Mouse (Mus musculus): ENCODE measurements at regions not wholly inside any gene's neighbourhood (a gene's known extent, or its start where the extent isn't known, plus 50 kb on each side); places are given as distances from the start of the nearest gene placed in this dataset.

DNA sequence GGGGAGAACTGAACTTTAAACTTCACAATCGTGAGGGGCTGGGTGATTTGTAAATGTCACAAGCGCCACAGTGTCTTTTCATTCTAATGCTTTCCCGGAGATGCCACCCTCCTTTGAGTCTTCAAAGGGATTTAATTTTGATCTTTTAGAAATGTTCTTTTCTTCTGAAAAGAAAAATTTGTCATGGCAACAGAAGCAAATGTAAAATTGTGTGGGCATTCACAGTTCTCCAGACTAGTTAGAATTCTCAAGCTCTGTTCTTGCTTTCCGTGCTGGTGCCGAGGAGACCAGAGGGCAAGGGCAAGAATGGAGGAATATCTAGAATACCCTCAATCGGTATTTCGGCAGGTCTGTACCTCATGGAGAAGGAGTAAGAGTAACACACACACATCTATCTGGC, 164.1 kb upstream of the Ccdc122 start:
- no peak for ATAC-seq (replicated peaks; ENCODE audit: low FRiP score)
- H3K36me3 ChIP-seq (ENCODE audit: control insufficient read depth, insufficient read depth, low read length) = no peaks in the 10 kb centered on the region

DNA sequence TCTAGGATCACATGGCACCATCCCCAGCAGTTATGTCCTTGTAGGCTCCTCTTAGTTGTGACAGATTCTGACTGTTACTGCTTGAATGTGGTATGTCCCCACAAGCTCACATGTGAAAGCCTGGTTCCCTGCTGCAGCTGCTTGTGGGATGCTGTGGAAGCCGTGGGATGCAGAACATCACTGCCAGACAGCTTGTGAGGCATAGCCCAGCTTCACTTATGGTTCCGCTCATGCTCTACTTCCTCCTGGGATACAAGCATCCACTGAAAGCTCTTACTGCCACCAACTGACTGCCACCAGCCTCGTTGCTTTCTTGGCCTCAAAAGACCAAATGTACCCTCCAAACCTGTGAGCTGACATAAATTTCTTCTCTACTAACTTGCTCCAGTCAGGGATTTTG, 167.7 kb upstream of the Ccdc122 start:
- DNase-seq (ENCODE audit: low spot score) (no peak), ATAC-seq (replicated peaks; ENCODE audit: low FRiP score) (no peak)
- Histone ChIP-seq H3K27me3 (ENCODE audit: control insufficient read depth, insufficient read depth, low read length) (no peaks in the 10 kb centered on the region), H3K4me3 (ENCODE audit: low read depth, low read length) (no peak overlapping the region), H3K4me2 (ENCODE audit: low read depth, low read length, severe bottlenecking) (no peak overlapping the region), H3K27ac (ENCODE audit: low read depth, low read length) (no peak overlapping the region), H3K36me3 (ENCODE audit: control insufficient read depth, insufficient read depth, low read length) (no peaks in the 10 kb centered on the region), H3K9me3 (ENCODE audit: control insufficient read depth, low read length) (no peaks in the 10 kb centered on the region), H3K4me1 (replicated peaks; ENCODE audit: control insufficient read depth, insufficient read depth, low read length) (no peaks in the 10 kb centered on the region), H3K9ac (ENCODE audit: low read length) (no peak overlapping the region)
- WGBS = 89% methylated on average over 3 of the region's 3 CpGs

More for the DNA sequence above, 164.1 kb upstream of the Ccdc122 start:
- WGBS = 91% methylated on average over 7 of the region's 7 CpGs
- peaks cover 6% of the 10 kb centered on the region; the same call in 1 of the 2 replicates for H3K4me1 ChIP-seq (replicated peaks; ENCODE audit: control insufficient read depth, insufficient read depth, low read length)
- H3K27me3 ChIP-seq (ENCODE audit: control insufficient read depth, insufficient read depth, low read length) = no peaks in the 10 kb centered on the region
- no peak overlapping the region for H3K9ac ChIP-seq (ENCODE audit: low read length)
- H3K9me3 ChIP-seq (ENCODE audit: control insufficient read depth, low read length) = no peaks in the 10 kb centered on the region
- no peak overlapping the region for H3K4me3 ChIP-seq (ENCODE audit: low read depth, low read length)
- no peak overlapping the region for H3K4me2 ChIP-seq (ENCODE audit: low read depth, low read length, severe bottlenecking)
- no peak overlapping the region for H3K27ac ChIP-seq (ENCODE audit: low read depth, low read length)
- no peak for DNase-seq (ENCODE audit: low spot score)

DNA sequence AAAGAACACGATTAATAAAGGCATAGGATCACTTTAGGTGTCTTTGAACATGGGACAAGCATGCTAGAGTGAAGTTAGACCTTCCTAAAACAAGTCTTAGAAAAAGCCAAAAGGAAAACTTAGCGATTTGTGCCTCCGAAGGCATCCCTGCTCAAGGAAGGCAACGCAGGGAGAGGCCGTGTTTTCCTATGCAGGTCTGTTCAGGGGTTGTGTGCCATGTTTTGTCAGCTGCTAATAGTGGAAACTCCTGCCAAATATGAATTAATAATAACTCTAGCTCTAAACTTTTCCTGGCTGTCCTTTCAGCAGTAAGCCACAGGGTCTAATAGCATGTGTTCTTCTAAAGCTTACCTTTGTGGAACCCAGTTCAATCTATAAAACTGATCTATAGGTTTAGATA, 168.4 kb upstream of the Ccdc122 start:
- 93% methylated on average over 5 of the region's 5 CpGs for WGBS

DNA sequence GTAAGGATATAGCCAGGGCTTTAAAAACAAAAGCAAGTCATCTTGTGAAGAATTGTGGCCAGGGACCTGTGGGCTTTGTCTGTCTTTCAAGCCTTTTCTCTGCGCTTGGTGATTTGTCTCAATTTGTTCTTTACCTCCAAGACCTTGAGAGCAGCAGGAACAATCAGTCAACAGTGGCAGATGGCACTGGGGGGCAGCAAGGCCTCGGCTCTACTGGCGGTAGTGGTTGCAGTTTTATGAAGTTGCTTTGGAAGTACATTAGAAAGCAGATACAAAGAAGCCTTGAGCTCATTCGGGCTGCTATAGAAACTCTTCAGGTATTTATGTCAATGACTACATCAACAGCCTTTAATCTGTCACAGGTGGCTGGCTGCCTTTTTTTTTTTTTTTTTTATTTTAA, 171.9 kb upstream of the Ccdc122 start:
- Histone ChIP-seq H3K27ac (ENCODE audit: low read depth, low read length) (no peak overlapping the region), H3K4me1 (replicated peaks; ENCODE audit: control insufficient read depth, insufficient read depth, low read length) (no peaks in the 10 kb centered on the region), H3K36me3 (ENCODE audit: control insufficient read depth, insufficient read depth, low read length) (no peaks in the 10 kb centered on the region), H3K9me3 (ENCODE audit: control insufficient read depth, low read length) (no peaks in the 10 kb centered on the region), H3K9ac (ENCODE audit: low read length) (no peak overlapping the region), H3K4me3 (ENCODE audit: low read depth, low read length) (no peak overlapping the region), H3K4me2 (ENCODE audit: low read depth, low read length, severe bottlenecking) (no peak overlapping the region), H3K27me3 (ENCODE audit: control insufficient read depth, insufficient read depth, low read length) (no peaks in the 10 kb centered on the region)
- ATAC-seq (replicated peaks; ENCODE audit: low FRiP score) (no peak), DNase-seq (ENCODE audit: low spot score) (no peak)
- 46% methylated on average over 4 of the region's 4 CpGs for WGBS

More for the DNA sequence above, 168.4 kb upstream of the Ccdc122 start:
- Histone ChIP-seq H3K27ac (ENCODE audit: low read depth, low read length) (no peak overlapping the region), H3K4me1 (replicated peaks; ENCODE audit: control insufficient read depth, insufficient read depth, low read length) (no peaks in the 10 kb centered on the region), H3K36me3 (ENCODE audit: control insufficient read depth, insufficient read depth, low read length) (no peaks in the 10 kb centered on the region), H3K4me3 (ENCODE audit: low read depth, low read length) (no peak overlapping the region), H3K9me3 (ENCODE audit: control insufficient read depth, low read length) (no peaks in the 10 kb centered on the region), H3K4me2 (ENCODE audit: low read depth, low read length, severe bottlenecking) (no peak overlapping the region), H3K9ac (ENCODE audit: low read length) (no peak overlapping the region), H3K27me3 (ENCODE audit: control insufficient read depth, insufficient read depth, low read length) (no peaks in the 10 kb centered on the region)
- DNase-seq (ENCODE audit: low spot score) = no peak
- no peak for ATAC-seq (replicated peaks; ENCODE audit: low FRiP score)

DNA sequence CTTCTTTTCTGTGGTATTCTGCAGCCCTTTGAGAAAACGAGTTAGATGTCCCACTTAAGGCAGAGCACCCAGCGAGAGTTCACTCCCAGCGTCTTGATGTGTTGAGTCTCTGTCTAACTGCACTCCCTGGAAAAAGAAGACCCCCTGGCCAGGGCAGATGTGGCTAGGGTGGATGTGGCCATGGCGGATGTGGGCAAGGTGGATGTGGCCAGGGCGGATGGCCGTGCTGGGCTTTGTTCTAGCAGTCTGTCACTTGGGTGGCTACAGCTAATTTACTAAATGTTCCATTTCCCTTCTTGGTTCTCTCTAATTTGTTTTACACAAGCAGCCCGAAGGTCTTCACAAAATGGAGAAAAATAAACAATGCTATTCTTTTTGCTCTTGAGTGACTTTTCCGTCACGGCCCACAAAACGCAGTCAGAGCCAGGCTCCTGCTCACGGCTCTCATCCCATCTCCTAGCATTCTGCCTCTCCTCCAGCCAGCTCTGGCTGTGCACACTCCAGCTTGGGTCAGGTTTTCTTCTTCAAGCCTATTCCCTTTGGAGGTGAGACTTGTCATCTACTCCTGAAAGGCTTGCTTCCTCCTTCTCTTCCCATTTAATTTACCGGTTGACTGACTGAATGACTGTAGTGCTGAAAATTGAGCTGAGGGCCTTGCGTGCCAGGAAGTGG, 173.4 kb upstream of the Ccdc122 start:
- H3K4me1 ChIP-seq (replicated peaks; ENCODE audit: control insufficient read depth, insufficient read depth, low read length) = no peaks in the 10 kb centered on the region
- H3K4me3 ChIP-seq (ENCODE audit: low read depth, low read length) = no peak overlapping the region
- no peaks in the 10 kb centered on the region for H3K36me3 ChIP-seq (ENCODE audit: control insufficient read depth, insufficient read depth, low read length)
- H3K27me3 ChIP-seq (ENCODE audit: control insufficient read depth, insufficient read depth, low read length) = no peaks in the 10 kb centered on the region
- 84% methylated on average over 13 of the region's 13 CpGs for WGBS
- H3K27ac ChIP-seq (ENCODE audit: low read depth, low read length) = no peak overlapping the region
- H3K9ac ChIP-seq (ENCODE audit: low read length) = no peak overlapping the region
- no peaks in the 10 kb centered on the region for H3K9me3 ChIP-seq (ENCODE audit: control insufficient read depth, low read length)
- H3K4me2 ChIP-seq (ENCODE audit: low read depth, low read length, severe bottlenecking) = no peak overlapping the region
- no peak for ATAC-seq (replicated peaks; ENCODE audit: low FRiP score)
- DNase-seq (ENCODE audit: low spot score) = no peak

DNA sequence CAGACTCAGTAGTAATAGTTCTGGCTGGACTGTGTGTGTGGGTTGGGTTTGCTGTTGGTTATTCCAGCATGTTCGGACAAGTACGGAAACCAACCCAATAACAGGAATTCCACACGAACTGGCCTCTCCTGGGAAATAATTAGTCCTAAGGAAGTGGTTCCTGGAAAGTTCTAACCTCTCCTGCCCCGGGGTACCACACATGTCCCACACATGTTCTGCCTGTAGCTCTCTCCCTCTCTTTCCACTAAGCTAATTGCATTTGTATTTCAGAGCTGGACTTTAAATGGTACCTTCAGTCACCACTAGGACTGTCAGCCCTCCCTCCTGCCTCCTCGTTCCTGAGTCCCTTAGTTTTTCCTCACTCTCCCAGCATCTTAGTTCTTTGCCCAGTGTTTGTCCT, 178.2 kb upstream of the Ccdc122 start:
- no peaks in the 10 kb centered on the region for H3K27me3 ChIP-seq (ENCODE audit: control insufficient read depth, insufficient read depth, low read length)
- no peaks in the 10 kb centered on the region for H3K36me3 ChIP-seq (ENCODE audit: control insufficient read depth, insufficient read depth, low read length)
- H3K9me3 ChIP-seq (ENCODE audit: control insufficient read depth, low read length) = no peaks in the 10 kb centered on the region
- no peak overlapping the region for H3K4me2 ChIP-seq (ENCODE audit: low read depth, low read length, severe bottlenecking)
- no peak overlapping the region for H3K9ac ChIP-seq (ENCODE audit: low read length)
- 77% methylated on average over 5 of the region's 5 CpGs for WGBS
- no peak for DNase-seq (ENCODE audit: low spot score)
- no peaks in the 10 kb centered on the region for H3K4me1 ChIP-seq (replicated peaks; ENCODE audit: control insufficient read depth, insufficient read depth, low read length)
- H3K4me3 ChIP-seq (ENCODE audit: low read depth, low read length) = no peak overlapping the region
- ATAC-seq (replicated peaks; ENCODE audit: low FRiP score) = no peak
- H3K27ac ChIP-seq (ENCODE audit: low read depth, low read length) = no peak overlapping the region

DNA sequence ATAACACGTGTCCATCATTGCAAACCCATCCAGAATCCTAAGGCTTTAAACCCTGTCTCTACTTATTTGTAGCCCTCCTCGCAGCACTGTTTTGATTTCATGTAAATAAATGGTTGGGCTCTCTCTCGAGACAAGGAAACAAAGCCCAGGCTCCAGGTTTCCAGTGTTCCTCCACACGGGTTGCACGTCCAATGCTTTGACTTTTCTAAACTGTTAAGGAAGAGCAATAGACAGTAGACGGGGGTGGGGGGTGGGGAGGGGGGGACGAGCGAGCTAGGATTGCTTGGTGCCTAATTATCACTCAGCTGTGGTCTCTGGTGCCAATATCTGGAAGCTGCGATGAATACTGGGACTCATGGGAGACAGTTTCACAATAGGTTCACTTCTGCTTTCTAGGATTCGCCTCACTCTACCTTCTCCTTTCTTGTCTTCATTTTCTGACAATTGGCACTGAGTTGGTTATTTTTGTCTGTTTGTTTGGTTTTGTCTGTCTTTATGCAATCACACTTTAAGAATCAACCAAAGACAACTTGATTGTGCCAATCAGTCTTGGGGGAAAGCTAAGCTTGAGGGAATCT, 179.3 kb upstream of the Ccdc122 start:
- DNase-seq (ENCODE audit: low spot score) = no peak
- no peaks in the 10 kb centered on the region for H3K9me3 ChIP-seq (ENCODE audit: control insufficient read depth, low read length)
- 74% methylated on average over 10 of the region's 10 CpGs for WGBS

DNA sequence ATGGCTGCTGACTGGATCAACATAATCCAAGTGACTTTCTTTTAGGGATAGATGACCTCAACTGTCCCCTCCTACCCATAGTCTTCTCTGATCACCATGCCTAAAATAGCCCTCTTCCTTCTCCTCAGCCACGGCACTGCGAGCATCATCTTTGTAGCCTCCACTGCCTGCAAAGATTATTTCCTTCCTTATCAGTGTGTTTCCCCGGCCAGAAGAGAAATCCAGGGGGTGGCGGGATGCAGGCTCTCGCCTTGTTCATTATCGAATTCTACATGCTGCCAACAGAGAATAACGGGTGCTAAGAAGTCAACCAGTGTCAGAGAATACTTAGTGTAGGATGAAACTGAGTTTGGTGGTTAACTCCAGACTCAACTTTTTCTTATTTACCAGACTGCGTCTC, 180.0 kb upstream of the Ccdc122 start:
- H3K27ac ChIP-seq (ENCODE audit: low read depth, low read length) = no peak overlapping the region
- WGBS = 85% methylated on average over 8 of the region's 8 CpGs

More for the DNA sequence above, 179.3 kb upstream of the Ccdc122 start:
- Histone ChIP-seq H3K4me2 (ENCODE audit: low read depth, low read length, severe bottlenecking) (no peak overlapping the region), H3K27ac (ENCODE audit: low read depth, low read length) (no peak overlapping the region), H3K36me3 (ENCODE audit: control insufficient read depth, insufficient read depth, low read length) (no peaks in the 10 kb centered on the region), H3K4me1 (replicated peaks; ENCODE audit: control insufficient read depth, insufficient read depth, low read length) (no peaks in the 10 kb centered on the region), H3K27me3 (ENCODE audit: control insufficient read depth, insufficient read depth, low read length) (no peaks in the 10 kb centered on the region), H3K4me3 (ENCODE audit: low read depth, low read length) (no peak overlapping the region), H3K9ac (ENCODE audit: low read length) (no peak overlapping the region)
- no peak for ATAC-seq (replicated peaks; ENCODE audit: low FRiP score)

DNA sequence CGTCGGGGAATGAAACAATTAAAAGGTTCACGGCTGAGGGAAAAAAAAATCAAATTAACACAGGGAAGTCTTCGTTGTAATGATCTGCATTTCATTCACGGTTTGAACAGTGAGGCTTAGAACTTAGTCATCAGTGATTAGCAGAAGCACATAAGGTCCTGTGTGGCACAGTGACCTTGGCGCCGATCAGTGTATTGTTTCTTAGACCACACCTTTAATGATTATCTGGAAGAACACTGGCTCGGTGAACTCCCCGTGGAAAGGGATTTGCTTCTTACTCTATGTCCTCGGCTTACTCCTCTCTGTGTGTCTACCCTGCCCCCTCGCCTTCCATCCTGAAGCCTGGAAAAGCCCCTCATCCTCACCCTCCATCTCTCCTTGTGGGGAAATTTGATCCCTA, 181.6 kb upstream of the Ccdc122 start:
- Histone ChIP-seq H3K36me3 (ENCODE audit: control insufficient read depth, insufficient read depth, low read length) (no peaks in the 10 kb centered on the region), H3K27ac (ENCODE audit: low read depth, low read length) (no peak overlapping the region), H3K4me1 (replicated peaks; ENCODE audit: control insufficient read depth, insufficient read depth, low read length) (no peaks in the 10 kb centered on the region), H3K27me3 (ENCODE audit: control insufficient read depth, insufficient read depth, low read length) (no peaks in the 10 kb centered on the region), H3K9me3 (ENCODE audit: control insufficient read depth, low read length) (no peaks in the 10 kb centered on the region), H3K9ac (ENCODE audit: low read length) (no peak overlapping the region), H3K4me3 (ENCODE audit: low read depth, low read length) (no peak overlapping the region), H3K4me2 (ENCODE audit: low read depth, low read length, severe bottlenecking) (no peak overlapping the region)
- 73% methylated on average over 11 of the region's 11 CpGs for WGBS
- DNase-seq (ENCODE audit: low spot score) (no peak), ATAC-seq (replicated peaks; ENCODE audit: low FRiP score) (no peak)

More for the DNA sequence above, 180.0 kb upstream of the Ccdc122 start:
- no peak for ATAC-seq (replicated peaks; ENCODE audit: low FRiP score)
- no peak overlapping the region for H3K4me2 ChIP-seq (ENCODE audit: low read depth, low read length, severe bottlenecking)
- no peaks in the 10 kb centered on the region for H3K27me3 ChIP-seq (ENCODE audit: control insufficient read depth, insufficient read depth, low read length)
- no peak overlapping the region for H3K9ac ChIP-seq (ENCODE audit: low read length)
- no peaks in the 10 kb centered on the region for H3K36me3 ChIP-seq (ENCODE audit: control insufficient read depth, insufficient read depth, low read length)
- H3K4me1 ChIP-seq (replicated peaks; ENCODE audit: control insufficient read depth, insufficient read depth, low read length) = no peaks in the 10 kb centered on the region
- H3K9me3 ChIP-seq (ENCODE audit: control insufficient read depth, low read length) = no peaks in the 10 kb centered on the region
- DNase-seq (ENCODE audit: low spot score) = no peak
- no peak overlapping the region for H3K4me3 ChIP-seq (ENCODE audit: low read depth, low read length)

All from forebrain, embryonic 11.5 days (tissue).